Mouse (Mus musculus): ENCODE measurements around the gene Suz12. TPM values are rescaled to one million over a fixed set of nuclear protein-coding genes. Genes with fewer than 3 reads are reported as not detected.

Gene Suz12
- total RNA-seq, 2 experiments from 2014 or later, result 39.1 to 41.2 TPM

DNA sequence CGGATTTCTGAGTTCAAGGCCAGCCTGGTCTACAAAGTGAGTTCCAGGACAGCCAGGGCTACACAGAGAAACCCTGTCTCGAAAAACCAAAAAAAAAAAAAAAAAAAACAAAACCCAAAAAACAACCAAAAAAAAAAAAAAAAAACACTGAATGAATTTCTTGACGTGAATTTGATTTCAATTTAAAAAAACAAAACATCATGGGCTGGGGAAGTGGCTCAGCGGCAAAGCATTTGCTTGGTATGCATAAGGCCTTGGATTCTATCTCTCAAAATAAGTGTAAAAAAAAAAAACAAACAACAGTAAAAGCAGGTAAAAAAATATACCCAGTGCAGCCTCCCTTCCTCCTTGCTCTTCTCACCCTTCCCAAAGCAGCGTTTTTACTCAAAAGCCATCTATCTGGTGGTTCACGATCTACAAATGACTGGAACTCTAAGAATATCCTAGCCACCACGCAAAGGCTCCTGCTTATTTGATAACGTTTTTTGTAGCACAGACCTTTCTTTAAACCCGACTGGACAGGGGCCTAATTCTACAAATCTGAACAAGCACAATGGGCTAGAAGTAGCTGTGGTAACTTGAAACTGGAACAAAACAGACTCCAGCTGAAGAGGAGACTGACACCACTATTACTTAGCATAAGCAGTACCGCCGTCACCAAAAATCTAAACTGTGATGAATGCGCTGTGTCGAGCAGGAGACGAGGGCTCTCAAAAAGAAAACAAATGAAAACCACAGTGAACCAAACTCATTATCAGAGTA lies 85.1 kb downstream of the Suz12 start:
- no peak for DNase-seq

DNA sequence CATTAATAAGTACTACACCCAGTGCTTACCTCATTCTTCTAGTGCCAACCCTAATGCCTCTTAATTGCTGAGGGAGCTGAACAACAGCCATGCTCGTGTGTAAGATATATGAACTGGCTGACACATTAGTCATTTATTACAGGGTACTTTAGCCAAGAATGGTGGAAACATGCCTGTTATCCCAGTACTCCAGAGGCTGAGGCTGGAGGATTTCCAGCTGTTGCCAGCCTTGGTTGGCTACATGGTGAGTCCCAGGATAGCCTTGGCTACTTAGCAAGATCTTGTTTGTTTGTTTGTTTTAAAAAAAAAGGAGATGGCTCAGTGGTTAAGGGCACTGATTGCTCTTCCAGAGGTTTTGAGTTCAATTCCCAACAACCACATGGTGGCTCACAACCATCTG lies 85.9 kb downstream of the Suz12 start:
- no peak for DNase-seq

GRCm38 (mm10) chr11:80079751-80080150 lies 86.8 kb downstream of the Suz12 start:
- no peak for DNase-seq

DNA sequence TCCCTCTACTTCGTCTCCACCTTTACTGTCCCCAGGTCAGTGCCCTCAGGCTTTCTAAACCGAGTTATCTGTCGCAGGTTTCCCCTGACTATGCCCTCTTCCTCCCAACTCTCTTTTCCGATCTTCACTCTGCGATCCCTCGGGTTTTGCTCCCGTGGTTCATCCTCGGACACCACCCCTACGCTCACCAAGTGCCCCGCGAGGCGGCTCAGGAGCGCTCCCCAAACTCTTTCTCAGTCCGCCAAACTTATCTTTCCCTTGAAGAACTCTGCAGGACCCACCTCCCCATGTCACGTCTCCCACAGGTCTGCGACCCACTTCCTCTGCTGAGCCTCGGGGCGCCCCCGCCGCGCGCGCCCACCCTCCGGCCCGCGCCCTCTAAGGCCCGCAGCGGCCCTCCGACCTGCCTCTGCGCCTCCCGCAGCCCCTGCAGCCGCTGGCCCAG lies 87.5 kb downstream of the Suz12 start:
- no peak for DNase-seq

GRCm38 (mm10) chr11:80080826-80081728 lies 88.2 kb downstream of the Suz12 start, which contains the start of gene Crlf3:
Crlf3 (minus strand) TSS chr11:80080991.
- peak; percentile 87 to 89 for DNase-seq

DNA sequence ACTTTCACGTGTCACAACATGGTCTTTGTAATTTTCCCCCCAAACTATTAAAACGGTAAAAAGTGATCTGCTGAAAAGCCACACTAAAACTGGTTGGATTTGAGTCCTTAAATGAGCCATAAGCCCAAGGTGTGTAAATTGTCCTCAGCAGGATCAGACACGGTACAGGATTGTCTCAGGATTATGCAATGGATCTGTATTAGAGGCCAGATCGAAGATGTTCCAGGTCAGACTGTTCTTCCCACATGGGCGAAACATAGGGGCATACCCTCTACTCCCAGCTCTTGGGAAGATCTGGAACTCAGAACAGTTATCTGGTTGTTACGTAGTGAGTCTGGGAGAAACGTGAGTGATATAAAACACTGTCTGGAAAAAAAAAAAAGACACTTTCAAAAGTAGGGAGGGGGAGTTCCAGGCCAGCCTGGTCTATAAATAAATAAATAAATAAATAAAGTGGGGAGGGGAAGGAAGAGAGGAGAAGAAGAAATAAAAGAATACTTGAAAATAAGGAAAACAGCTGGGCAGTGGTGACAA lies 88.9 kb downstream of the Suz12 start:
- no peak for DNase-seq

Other genes with a start within 250 kb of the Suz12 start
- 10 to 100 TPM; 30.9 to 35.7 TPM for gene Utp6, start 30.7 kb upstream of the Suz12 start, total RNA-seq (2021)
- gene Crlf3, start 87.9 kb downstream of the Suz12 start, total RNA-seq (2021), result 10 to 100 TPM; 20.5 to 22.1 TPM
- gene Atad5, start 96.3 kb downstream of the Suz12 start, total RNA-seq (2021), result 1 to 10 TPM; 3.1 to 3.2 TPM
- 10 to 100 TPM in 1 of 2 experiments, 1 to 10 TPM in 1; 9.9 to 12.6 TPM for gene Tefm, start 149.1 kb downstream of the Suz12 start, total RNA-seq (2021)
- 1 to 10 TPM; 6.0 to 6.5 TPM for gene Adap2, start 161.0 kb downstream of the Suz12 start, total RNA-seq (2021)
- gene Rnf135, start 190.7 kb downstream of the Suz12 start, total RNA-seq (2021), result 1 to 10 TPM; 3.8 to 3.9 TPM
- 10 to 100 TPM; 70.9 to 73.4 TPM for gene Rhot1, start 215.9 kb downstream of the Suz12 start, total RNA-seq (2021)